Mouse (Mus musculus): ENCODE results near the gene Nudt4.

DNA sequence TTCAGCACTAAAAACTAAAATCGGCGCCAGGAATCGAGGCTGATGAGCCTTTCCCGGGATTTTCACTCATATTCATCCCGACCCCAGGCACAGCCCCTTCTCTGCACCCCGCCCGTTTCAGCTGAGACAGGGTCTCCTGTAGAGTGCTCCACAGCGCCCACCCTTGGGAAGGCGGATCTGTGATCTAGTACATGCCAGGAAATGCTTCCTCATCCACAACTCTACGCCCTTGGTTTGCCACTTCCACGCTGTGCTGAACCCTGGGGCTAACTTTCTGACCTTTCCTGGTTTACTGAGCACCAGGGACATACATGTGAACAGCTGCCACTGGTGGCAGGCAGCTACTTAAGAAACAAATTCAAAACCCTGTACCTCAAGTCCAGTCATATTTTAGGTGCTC, 8.1 kb downstream of the Nudt4 start:
- TF ChIP-seq EP300 (IDR thresholded peaks at IDR 0.05; ENCODE audit: low read depth) (no peak), CTCF (IDR thresholded peaks at IDR 0.05; ENCODE audit: low read depth) (peak; percentile 1; the same call in 1 of the 2 replicates)

Measured in heart, postnatal 0 days (tissue).